Mouse (Mus musculus): ENCODE measurements around the gene Ppp1r1a.

Gene Ppp1r1a

DNA sequence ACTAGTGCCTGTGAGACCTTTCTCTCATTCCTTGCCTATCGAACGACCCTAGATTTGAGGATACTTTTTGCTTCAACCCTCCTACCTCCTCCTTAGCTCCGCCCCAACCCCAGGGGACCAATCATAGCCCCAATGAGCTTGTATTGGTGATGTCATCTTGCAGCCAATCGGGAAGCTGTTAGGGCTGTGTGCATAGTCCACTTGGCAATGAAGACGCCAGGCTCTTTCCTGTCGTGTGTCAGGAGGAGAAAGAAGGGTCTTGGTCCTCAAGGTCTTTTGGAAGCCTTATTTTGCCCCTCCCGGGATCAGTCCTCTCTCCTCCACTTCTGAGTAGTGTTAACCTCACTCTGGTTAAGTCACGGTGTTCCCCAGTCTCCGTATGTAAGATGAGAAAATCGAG is 23.7 kb downstream of the Ppp1r1a start:
- DNase-seq (ENCODE audit: low spot score in 2 of 2), result peak in 1 of 2 experiments; percentile 12

DNA sequence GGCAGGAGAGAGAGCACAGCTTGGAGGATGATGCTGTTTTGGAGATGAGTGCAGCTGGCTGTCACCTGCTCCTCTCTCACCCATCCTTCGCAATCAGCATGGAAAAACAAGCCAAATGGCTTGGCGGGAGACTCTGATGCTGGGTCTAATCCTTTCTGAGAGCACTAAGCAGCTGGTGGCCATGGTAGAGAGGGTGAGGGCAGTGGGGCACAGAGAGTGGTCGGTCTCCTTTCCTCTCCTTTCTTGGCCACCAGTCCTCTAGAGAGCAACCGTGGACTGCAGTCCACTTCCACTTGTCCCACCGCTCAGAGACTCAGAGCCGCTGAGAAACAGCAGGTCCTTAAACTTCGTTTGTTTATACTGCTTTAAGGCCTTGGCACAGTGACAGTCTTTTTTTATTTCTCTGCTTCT is 24.2 kb downstream of the Ppp1r1a start:
- DNase-seq (ENCODE audit: low spot score in 2 of 2), result no peak

DNA sequence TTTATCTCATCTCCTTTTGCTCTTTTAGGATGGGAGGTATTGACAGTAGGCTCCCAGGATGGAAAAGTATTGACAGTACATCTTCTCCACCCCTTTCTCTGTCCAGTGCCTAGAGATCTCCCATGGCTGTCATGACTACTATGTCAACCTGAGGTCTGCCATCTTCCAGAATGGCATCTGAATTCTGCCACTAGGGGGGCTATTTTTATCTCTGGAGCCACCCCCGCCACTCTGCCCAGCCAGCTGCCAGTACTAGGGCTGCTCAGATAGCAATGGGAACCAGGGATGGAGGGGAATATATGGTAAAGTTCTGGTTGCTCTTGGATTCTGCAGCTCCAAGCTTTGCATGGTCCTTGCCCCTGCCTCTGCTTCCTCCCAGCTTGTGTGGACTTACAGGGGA is 26.2 kb downstream of the Ppp1r1a start:
- DNase-seq (ENCODE audit: low spot score in 2 of 2), result no peak

DNA sequence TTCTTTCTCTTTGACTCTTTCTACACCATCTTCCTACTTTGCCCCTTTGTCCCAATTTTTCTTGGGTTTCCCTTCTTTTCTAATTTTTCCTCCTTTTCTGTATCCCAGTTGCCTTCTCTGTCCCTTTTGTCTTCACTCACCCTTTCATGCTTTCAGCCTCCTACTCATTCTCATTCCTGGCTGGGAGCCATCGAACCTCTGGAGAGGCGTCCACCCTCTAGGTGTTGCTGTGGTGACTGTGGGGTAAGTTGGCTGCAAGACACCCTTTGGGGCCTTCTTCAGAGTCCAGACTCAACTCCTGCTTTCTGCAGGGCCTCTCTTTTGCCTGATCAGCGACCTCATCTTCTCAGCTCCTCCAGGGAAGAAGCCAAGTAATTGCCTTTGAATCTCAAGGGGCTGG is 28.5 kb downstream of the Ppp1r1a start:
- no peak for DNase-seq (ENCODE audit: low spot score in 2 of 2)

DNA sequence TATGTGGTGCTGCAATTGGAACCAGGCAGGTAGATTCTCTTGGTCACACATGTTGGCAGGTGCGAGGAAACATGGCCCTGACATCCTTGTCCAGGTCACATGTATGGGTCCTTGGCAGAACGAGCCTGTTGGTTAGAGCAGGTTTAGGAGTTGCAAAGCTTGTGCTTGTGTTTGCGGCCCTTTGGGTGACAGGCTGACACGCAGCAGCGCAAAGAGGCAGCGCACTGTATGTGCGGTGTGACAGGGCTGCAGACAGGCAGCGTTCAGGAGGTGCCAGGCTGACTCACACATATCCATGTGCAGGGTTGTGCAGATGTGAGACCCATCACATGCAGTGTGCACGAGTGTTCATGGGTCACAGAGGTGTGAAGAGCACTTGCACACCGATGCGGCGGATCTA is 34.1 kb downstream of the Ppp1r1a start:
- no peak for DNase-seq (ENCODE audit: low spot score in 2 of 2)

DNA sequence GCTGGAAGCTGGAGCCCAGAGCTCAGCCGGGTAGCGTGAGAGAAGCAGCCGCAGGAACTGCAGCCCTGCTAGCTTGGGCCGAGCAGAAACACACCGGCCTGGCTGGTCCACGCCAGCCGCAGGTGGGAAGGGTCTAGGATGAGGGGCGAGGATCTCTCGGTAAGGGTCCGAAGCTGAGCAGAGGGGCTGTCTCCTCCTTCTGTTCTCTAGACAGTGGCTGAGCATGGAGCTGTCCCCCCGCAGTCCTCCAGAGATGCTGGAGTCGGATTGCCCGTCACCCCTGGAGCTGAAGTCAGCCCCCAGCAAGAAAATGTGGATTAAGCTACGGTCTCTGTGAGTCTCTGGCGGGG is 34.6 kb downstream of the Ppp1r1a start:
- DNase-seq (ENCODE audit: low spot score in 2 of 2), result no peak

DNA sequence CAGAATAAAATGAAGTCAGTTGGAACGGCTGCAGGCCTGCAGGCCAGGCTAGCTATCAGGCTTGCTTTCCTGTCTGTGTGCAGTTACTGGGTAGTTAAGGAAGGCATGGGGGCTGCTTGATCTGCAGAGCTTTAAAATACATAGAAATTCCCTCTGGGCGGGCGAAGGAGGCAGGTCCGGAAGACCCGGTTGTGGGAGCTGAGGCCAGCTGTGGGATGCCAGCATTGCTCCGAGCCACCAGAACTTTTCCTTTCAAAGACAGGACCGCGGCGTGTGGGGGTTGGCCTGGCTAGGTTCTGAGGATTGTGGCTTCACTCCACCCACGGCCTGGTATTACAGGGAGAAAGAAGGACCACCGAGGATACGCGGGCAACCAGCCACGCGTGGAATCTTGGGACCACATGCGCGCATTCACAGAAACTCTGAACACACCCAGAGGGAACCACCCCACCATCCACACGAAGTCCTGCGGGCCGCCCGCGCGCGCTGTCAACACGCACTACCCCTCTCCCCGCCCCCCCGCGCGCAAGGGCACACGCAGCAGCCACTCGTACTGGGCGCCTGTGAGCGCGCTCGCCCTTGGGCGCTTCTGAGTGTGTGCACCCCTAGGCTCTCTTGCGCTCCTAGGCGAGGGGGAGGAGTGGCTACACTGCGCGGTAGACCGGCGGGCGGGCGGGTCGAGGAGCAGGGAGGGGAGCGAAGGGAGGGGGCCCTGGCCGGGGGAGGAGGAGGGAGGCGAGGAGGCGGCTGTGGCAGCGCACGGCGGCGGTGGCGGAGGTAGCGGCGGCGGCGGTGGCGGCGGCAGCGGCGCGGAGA is 35.2 kb downstream of the Ppp1r1a start, which contains the start of gene Pde1b:
TSS of gene Pde1b (plus strand) at position 600 of the 816 bp plus-strand sequence.
- peak in 1 of 2 experiments; percentile 37 for DNase-seq (ENCODE audit: low spot score in 2 of 2)

DNA sequence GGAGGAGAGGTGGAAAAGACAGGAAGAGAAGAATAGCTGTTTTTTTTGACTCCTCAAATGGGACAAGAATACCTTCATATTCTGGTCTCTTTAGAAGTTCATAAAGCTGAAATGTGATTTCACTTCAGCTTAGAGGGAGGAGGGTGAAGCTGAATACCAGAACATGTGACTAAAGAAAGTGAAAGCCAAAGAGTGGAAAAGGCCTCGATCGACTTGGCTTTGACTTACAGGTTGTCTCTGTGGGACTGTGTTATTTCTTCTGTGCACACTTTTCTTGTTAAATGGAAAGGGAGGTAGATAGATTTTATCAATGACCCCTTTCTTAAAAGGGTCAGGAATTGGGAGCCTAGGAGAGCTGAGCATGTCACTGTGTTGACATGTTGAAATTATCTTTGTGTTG is 36.6 kb downstream of the Ppp1r1a start:
- DNase-seq (ENCODE audit: low spot score in 2 of 2), result no peak

DNA sequence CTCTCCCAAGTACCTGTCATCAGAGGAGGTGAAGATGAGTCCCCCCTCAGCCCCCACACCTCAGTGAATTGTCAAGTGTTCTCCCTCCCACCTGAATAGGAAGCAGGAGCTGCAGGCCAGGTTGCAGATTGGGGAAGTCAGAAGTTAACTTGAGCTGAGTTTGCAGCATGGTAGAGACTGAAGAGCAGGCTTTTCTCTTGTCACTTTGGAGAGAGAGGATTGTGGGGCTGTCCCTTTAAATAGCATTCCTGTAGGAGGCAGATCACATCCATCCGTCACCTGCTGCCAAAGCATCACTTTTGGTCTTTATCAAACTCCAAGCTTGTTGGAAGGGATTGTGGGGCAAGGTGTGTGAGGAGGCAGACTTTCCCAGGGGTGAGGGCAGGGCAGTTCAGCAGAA is 37.1 kb downstream of the Ppp1r1a start:
- DNase-seq (ENCODE audit: low spot score in 2 of 2), result no peak

DNA sequence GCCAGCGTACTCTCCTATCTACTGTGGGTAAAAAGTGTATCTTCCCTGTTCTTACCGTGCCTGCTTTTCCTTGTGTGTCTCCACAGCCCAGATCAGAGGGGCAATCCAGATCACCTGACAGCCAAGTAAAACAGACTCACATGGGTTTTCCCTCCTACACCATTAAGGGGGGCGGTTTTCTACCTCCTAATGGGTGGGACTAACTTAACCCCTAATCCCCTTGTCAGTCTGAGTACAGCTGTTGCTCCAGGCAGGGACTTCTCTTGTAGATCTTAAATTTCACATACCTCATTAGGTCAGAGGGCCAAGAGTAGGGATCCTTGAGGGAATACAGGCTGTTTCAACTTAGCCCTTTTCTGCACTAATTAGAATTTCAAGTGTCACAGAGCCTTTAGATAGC is 39.6 kb downstream of the Ppp1r1a start:
- DNase-seq (ENCODE audit: low spot score in 2 of 2), result no peak

DNA sequence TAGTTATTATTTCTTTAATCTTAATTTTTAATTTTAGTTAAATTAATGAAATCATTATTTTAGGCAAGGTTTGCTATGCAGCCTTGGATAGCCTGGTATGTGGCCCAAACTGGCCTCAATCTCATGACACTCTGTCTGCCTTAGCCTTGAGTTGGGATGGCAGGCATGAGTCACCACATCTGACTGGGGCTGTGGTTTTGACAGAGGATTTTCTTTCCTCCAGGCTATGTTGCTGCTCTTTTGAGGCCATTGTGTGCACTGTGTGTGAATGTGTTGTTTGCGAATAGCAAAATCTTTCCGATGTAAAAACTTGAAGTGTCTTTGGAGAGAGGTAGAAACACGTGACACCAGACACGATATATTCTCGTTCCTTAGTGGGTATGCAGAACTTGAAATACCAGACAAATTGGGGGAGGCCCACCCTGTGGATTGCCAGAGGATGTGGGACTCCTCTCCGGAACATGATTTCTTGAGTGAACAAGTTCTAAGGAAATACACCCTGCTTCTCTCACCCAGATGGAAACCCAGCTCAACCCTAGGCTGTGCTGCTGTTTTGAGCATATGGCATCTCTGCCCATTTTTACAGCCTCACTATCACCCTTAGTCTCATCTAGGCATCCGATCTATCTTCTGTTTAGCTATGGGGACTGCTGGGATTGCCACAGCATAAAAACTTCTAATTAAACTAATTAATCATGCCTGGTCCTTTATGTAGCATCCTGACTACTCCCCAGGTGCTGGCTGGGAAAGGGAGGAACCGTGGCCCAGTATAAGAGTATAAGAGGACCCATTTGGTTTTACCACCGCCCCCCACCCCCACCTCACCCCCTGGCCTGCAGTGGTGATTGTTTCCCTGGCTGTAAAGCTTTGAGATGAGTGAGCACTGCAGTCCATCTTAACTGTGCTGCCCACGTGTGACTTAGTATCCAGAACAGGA is 41.3 kb downstream of the Ppp1r1a start:
- DNase-seq (ENCODE audit: low spot score in 2 of 2), result no peak

DNA sequence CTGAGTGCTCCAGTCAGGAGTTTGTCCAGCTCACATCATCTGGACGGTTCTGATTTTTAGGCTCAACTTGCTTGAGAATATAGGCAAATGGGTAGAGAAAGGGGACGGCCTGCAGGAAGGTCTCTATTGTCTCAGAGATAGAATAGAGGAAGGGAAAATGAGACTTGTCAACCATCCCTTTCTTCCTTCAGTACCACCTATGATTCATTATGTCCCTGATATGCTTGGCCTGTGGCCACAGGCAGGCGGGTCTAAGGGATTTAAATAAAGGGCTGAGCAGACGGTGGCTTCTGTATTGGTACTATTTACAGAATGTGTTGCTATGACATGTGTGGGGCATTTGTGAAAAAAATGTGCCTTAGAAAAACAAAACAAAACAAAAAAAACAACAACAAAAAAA is 49.5 kb downstream of the Ppp1r1a start:
- no peak for DNase-seq (ENCODE audit: low spot score in 2 of 2)

DNA sequence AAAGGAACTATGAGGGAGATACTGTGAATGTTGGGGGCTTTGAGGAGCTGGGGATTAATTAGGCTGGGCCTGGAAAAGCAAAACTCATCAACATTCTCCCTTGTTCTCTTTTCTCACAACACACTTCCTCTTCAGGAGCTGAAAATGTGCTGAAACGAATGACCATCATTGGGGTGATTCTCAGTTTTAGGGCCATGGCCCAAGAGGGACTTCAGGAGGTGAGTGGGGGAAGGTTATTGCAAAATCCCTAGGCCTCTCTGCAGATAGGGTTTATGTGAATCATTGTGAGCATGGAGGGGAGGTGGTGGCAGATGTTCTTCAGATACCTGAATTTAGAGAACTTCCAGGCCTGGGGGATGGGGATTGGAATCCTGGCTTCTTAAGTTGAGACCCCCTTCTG is 51.1 kb downstream of the Ppp1r1a start:
- no peak for DNase-seq (ENCODE audit: low spot score in 2 of 2)

DNA sequence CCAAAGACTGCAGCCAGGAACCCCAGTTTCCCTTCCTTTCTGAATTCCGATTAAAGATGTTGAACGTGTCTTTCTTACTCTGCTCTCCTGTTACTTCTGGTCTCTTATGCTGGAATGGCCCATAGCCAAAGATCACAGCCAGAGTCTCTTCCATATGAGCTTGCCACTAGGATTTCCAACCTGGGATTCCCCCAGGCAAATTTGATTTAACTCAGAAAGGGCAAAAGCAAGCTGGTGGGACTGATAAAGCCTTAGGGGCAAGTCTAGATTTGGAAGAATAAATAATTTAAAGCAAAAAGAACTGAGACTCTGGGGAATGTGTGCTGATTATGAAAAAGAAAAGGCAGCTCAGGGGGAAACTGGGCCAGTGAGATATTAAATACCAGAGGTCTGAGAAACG is 52.7 kb downstream of the Ppp1r1a start:
- no peak for DNase-seq (ENCODE audit: low spot score in 2 of 2)

DNA sequence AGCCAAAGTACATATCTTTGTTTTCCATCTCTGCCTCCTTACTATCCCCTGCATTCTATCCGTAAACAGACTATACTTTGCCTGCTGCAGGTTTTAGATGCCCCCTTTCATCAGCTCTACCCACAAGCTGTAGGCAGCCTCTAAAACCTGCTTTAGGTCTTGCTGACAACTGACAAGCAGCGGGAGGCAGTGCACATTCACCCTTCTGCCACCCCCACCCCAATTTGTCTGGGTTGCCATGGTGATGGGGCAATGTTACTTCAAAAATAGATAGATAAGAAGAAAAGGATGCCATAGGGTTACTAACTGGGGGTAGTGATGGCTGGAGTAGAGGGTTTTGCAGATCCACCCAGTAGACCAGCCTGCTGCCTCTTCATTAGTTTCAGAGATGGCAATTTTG is 53.3 kb downstream of the Ppp1r1a start:
- DNase-seq (ENCODE audit: low spot score in 2 of 2), result no peak

DNA sequence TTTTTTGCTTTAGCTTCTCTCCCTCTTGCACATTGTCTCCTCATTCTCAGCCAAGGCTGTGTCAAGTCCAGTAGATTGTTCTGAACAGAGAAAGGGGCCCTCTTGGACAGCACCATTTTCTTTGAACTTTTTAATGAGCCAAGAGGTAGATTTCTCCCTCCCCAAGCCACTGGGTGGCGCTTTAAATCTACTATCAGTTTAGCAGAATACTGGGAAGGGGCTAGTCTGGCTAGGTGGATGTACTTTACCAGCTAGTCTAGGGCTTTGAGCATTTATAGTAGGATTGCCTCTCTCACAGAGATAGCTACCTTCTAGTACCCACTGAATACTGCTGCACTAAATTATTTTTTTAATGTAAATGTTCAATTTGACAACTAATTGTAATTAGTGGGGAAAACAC is 55.3 kb downstream of the Ppp1r1a start:
- no peak for DNase-seq (ENCODE audit: low spot score in 2 of 2)
